Mouse (Mus musculus) midbrain, embryonic 10.5 days (tissue): ENCODE data around the gene Rin1. TPM values are rescaled to one million over a fixed set of nuclear protein-coding genes. Genes with fewer than 3 reads are reported as not detected.
A peak's percentile ranks its signal among the peaks of the same experiment; 100 is the strongest.

ENCODE experiments used
- DNase-seq: peaks from one replicate; pipeline ENCODE4 v3.0.0-alpha.2; 2017; ENCODE audit warnings: low spot score
- H3K27ac ChIP-seq: fragments of 300-500 bp; sonication (generic); replicated peaks from 2 replicates; pipeline ENCODE4 v1.5.1; 2016; ENCODE audit warnings: mild to moderate bottlenecking
- H3K27me3 ChIP-seq: fragments of 300-500 bp; sonication (generic); 2 replicates; pipeline ENCODE4 v1.6.1; 2016; ENCODE audit warnings: low read depth, mild to moderate bottlenecking; ENCODE audit not compliant: poor library complexity, severe bottlenecking
- H3K36me3 ChIP-seq: fragments of 300-500 bp; sonication (generic); 2 replicates; pipeline ENCODE4 v1.6.1; 2016; ENCODE audit warnings: mild to moderate bottlenecking, moderate library complexity
- H3K4me1 ChIP-seq: fragments of 300-500 bp; sonication (generic); 2 replicates; pipeline ENCODE4 v1.6.1; 2016
- H3K4me3 ChIP-seq: fragments of 300-500 bp; sonication (generic); 2 replicates; pipeline ENCODE4 v1.5.1; 2016; ENCODE audit warnings: mild to moderate bottlenecking, moderate library complexity
- H3K9me3 ChIP-seq: fragments of 300-500 bp; sonication (generic); replicated peaks from 2 replicates; pipeline ENCODE4 v1.6.1; 2016; ENCODE audit warnings: mild to moderate bottlenecking
- WGBS: fragments of 180-500 bp; shearing (Covaris S2); methylation state at CpG from one replicate; pipeline ENCODE4 v1.1.7; 2016; 5-methylcytosine and 5-hydroxymethylcytosine counted together
- polyA plus RNA-seq: library from polyadenylated mRNA; unstranded; fragments of >200 nt; fragmentation: Nextera tagmentation; extraction: Ambion mirVana; gene quantifications from 2 replicates; pipeline ENCODE4 v1.2.1, GENCODE M21; 2016

The Rin1 gene
- polyA plus RNA-seq, 1 experiment from 2014 or later, result 2.8 TPM

DNA sequence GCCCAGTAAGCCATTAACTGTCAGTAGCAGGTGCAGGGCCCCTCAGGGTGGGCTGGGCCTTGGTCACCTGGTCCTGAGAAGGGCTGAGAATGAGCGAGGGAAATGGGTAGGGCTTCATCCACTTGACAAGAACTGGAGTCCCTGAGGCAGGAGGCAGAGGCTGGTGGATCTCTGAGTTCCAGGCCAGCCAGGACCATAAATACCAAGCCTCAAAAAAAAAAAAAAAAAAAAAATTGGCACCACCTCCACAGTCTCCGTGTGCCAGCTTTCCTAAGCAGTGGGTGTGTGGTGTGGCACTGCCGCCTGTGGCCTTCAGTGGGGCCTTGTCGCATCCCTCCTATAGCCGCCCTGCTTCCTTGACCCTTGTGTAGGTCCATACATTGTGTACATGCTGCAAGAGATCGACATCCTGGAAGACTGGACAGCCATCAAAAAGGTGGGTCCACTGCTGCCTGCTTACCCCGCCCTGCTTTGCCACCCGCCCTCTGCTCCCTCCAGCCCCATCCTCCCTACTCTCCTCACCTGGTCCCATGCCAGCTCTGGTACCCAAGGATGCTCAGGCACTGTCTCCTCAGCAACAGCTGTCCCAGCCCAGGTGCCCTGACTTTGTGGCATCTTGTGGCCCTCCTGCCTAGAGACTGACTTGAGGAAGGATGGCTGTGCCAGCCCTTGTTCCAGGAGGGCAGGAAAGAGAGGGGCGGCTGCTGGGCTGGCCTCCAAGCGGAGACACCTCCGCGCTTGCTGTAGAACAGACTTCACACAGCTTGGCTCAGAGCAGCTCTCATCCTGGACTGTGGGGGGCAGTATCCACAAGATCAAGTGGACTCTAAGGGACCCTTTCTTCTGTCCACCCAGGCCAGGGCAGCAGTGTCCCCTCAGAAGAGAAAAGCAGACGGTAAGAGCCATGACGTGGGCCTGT is 1.9 kb upstream of the Rin1 start:
- H3K27ac ChIP-seq, result 0 out of 2 replicates have a peak overlapping the region, but pooled peaks have one; percentile 3
- WGBS, result 82% methylated on average over 14 of the region's 14 CpGs
- no peak for DNase-seq
- no peak overlapping the region for H3K4me3 ChIP-seq
- peaks cover 58% of the 10 kb centered on the region for H3K36me3 ChIP-seq
- H3K27me3 ChIP-seq, result peaks cover 35% of the 10 kb centered on the region
- peaks cover 49% of the 10 kb centered on the region for H3K4me1 ChIP-seq
- no peaks in the 10 kb centered on the region for H3K9me3 ChIP-seq

DNA sequence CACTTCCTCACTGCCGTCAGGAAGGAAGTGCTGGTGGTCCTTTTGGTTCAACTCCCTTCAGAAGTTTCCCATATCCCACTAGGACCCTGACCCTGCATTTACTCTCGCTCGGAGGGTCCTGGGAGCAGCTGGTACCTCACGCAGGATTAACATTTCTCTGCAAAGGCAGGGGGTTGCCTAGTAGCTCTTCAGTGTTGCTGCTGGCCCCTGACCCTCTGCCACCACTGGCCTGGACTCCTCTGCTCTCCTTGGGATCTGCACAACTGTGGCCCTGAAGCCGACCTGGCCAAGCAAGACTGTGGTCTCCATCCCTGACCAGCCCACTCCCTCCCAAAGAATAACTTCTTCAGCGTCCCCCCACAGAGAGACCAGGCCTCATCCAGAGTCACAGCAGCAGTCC is 956 bp upstream of the Rin1 start:
- DNase-seq, result no peak
- Histone ChIP-seq H3K36me3 (peaks cover 50% of the 10 kb centered on the region), H3K27ac (no peak overlapping the region; the same call in 1 of the 2 replicates), H3K4me1 (peaks cover 49% of the 10 kb centered on the region), H3K4me3 (0 out of 2 replicates have a peak overlapping the region, but pooled peaks have one; percentile 18), H3K27me3 (peaks cover 43% of the 10 kb centered on the region), H3K9me3 (no peaks in the 10 kb centered on the region)
- WGBS, result 46% methylated on average over 6 of the region's 6 CpGs

DNA sequence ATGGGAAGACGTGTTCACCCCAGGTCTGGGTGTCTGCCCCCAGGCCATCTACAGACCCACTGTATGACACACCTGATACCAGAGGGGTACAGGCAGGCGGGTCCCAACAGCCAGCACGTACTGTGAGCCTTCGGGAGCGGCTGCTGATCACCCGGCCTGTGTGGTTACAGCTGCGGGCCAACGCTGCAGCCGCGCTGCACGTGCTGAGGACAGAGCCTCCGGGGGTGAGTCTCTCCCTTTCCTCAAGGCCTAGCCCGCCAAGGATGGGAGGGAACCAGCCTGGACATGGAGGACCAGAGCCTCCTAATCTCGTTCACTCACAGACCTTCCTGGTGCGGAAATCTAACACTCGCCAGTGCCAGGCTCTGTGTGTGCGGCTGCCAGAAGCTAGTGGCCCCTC is 750 bp downstream of the Rin1 start:
- Histone ChIP-seq H3K27me3 (peaks cover 54% of the 10 kb centered on the region), H3K27ac (peak overlapping the region; percentile 63), H3K4me1 (peaks cover 49% of the 10 kb centered on the region), H3K36me3 (peaks cover 36% of the 10 kb centered on the region), H3K9me3 (no peaks in the 10 kb centered on the region), H3K4me3 (peak overlapping the region; percentile 36)
- DNase-seq, result no peak
- 5% methylated on average over 17 of the region's 17 CpGs for WGBS

DNA sequence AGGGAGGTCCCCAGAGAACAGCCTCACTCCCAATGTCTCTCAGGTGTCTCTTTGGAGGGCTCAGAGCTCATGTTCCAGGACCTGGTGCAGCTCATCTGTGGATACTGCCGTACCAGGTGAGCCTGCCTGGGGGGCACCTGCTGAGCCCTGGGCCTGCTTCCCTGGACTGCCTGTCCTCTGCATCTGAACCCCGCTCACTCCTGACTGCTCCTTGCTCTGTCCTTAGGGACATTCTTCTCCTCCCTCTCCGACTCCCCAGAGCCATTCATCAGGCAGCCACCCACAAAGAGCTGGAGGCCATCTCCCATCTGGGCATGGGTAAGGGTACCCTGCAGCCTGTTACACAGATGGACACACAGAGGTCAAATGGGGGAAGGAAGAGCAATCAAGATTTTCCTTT is 1.2 kb downstream of the Rin1 start:
- Histone ChIP-seq H3K36me3 (peaks cover 32% of the 10 kb centered on the region), H3K9me3 (no peaks in the 10 kb centered on the region), H3K27me3 (peaks cover 57% of the 10 kb centered on the region), H3K4me3 (peak overlapping the region; percentile 36), H3K27ac (peak overlapping the region; percentile 63), H3K4me1 (peaks cover 54% of the 10 kb centered on the region)
- 41% methylated on average over 3 of the region's 3 CpGs for WGBS
- no peak for DNase-seq

DNA sequence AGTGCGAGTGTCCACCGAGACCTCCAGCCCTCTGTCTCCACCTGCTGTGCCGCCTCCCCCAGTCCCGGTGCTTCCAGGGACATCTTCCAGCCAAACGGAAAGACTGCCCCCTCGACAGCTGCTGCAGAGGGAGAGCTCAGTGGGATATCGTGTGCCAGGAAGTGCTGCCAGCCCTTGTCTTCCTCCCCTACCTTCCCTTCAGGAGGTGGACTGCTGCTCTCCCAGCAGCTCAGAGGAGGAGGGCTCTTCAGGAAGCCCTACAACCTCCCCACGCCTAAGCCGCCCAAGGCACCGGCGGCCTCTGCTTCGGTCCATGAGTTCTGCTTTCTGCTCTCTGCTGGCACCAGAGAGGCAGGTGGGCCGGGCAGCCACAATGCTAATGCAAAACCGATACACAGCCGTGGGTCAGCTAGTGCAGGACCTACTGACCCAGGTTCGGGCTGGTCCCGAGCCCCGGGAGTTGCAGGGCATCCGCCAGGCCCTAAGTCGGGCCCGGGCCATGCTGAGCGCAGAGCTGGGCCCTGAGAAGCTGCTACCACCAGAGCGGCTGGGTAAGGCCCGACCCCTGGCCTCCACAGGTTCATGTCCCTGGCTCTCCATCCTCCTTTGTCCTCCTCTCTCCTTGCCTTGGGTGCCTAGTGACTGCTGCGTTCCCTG is 2.0 kb downstream of the Rin1 start:
- H3K4me1 ChIP-seq, result peaks cover 54% of the 10 kb centered on the region
- no peak for DNase-seq
- peaks cover 24% of the 10 kb centered on the region for H3K36me3 ChIP-seq
- H3K4me3 ChIP-seq, result peak overlapping the region; percentile 19
- 23% methylated on average over 25 of the region's 25 CpGs for WGBS
- H3K9me3 ChIP-seq, result no peaks in the 10 kb centered on the region
- 0 out of 2 replicates have a peak overlapping the region, but pooled peaks have one; percentile 7 for H3K27ac ChIP-seq
- H3K27me3 ChIP-seq, result peaks cover 64% of the 10 kb centered on the region

DNA sequence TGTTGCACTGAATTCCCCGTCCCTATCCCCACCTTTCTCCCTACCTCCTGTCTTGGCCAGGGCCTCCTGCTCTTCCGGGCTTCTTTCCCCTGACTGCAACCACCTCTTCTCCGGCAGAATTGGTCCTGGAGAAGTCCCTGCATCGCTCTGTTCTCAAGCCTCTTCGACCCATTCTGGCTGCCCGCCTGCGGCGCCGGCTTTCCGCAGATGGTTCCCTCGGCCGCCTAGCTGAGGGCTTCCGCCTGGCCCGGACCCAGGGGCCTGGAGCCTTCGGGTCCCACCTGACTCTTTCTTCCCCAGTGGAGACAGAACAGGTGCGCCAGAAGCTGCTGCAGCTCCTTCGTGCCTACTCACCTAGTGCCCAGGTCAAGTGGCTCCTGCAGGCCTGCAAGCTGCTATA is 2.6 kb downstream of the Rin1 start:
- WGBS, result 63% methylated on average over 17 of the region's 17 CpGs
- H3K4me3 ChIP-seq, result peak overlapping the region; percentile 19; the same call in 1 of the 2 replicates
- no peak overlapping the region for H3K27ac ChIP-seq
- peaks cover 18% of the 10 kb centered on the region for H3K36me3 ChIP-seq
- peaks cover 70% of the 10 kb centered on the region for H3K27me3 ChIP-seq
- DNase-seq, result no peak
- H3K9me3 ChIP-seq, result no peaks in the 10 kb centered on the region
- peaks cover 55% of the 10 kb centered on the region for H3K4me1 ChIP-seq

DNA sequence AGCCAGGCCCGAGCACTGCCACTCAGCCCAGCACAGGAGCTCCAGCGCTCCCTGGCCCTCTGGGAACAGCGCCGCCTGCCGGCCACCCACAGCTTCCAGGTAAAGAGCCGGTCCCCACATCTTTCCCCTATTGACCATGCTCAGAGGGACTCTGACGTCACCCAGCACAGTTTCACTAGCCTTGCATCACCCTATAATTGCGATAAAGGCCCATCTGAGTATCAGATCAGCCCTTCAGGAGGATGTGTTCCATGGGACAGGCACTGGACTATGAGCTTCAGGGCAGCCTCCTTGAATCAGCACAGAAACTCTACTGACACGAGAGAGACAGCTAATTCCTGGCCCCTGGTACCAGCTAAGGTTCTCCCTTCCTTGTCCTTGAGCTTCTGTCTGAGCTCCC is 3.6 kb downstream of the Rin1 start:
- peaks cover 8% of the 10 kb centered on the region for H3K36me3 ChIP-seq
- H3K9me3 ChIP-seq, result no peaks in the 10 kb centered on the region
- H3K4me3 ChIP-seq, result no peak overlapping the region
- H3K4me1 ChIP-seq, result peaks cover 57% of the 10 kb centered on the region
- DNase-seq, result peak; percentile 78
- no peak overlapping the region for H3K27ac ChIP-seq
- 17% methylated on average over 9 of the region's 9 CpGs for WGBS
- H3K27me3 ChIP-seq, result peaks cover 77% of the 10 kb centered on the region

DNA sequence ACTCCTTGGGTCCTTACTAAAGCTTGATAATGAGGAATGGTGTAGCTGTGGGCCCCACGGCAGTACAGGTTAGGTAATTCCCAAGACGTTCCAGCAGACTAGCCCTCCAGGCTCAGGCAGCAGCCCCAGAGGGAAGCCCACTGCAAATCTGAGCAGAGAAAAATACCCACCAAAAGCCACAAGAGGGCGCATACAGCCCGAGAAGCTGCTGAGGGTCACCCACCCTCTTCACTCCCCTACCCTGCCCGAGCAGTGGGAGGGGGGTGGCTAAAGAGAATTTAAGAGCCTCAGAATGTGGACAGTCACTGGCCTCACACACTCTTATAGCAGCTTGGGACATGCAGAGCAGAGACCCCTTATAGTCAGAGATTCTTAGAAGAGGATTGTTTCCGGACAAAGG is 6.0 kb downstream of the Rin1 start:
- H3K4me1 ChIP-seq, result peaks cover 57% of the 10 kb centered on the region
- peaks cover 64% of the 10 kb centered on the region for H3K27me3 ChIP-seq
- H3K36me3 ChIP-seq, result no peaks in the 10 kb centered on the region
- no peaks in the 10 kb centered on the region for H3K9me3 ChIP-seq
- H3K27ac ChIP-seq, result no peak overlapping the region; the same call in 1 of the 2 replicates
- H3K4me3 ChIP-seq, result 0 out of 2 replicates have a peak overlapping the region, but pooled peaks have one; percentile 14
- DNase-seq, result peak; percentile 67
- 13% methylated on average over 6 of the region's 6 CpGs for WGBS

DNA sequence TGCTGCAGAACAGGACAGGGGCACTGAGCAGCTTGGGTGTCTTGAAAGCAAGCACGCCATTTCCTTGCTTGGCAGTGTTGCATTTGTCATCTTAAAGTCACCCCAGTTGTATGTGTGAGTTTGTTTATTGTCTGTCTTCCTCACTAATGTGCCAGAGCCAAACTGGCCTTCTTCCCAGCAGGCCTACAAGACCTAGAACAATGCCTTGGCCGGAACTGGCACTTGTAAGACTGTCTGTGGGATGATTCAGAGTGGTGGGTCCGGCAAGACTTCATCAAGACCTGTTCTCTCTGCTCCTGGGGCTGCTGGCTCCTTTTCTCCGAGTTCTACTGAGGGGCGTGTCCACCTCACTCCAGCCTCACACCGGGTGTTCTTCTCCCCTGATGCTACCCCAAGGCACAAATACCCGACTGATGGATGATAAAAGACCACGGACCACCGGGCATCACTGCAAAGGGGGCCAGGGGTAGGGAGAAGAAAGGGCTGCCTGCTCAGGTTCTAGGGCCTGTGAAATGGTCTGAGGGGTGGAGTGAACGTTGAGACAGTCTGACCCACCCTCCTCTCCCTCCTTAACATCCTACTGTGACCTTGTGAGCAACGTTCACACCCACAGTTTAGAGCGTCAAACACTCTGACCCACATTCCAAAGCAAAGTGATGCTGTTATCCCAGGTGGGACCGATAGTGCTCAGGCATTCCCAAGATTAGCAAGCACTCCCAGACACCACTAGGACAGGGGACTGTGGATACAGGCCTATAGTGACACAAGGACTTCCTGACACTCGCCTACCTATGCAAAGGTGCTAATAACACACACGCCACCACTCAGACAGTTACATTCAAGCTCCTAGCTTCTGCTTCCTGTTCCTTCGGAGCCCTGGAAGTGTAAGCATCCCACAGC is 7.8 kb downstream of the Rin1 start:
- Histone ChIP-seq H3K36me3 (no peaks in the 10 kb centered on the region), H3K4me1 (peaks cover 42% of the 10 kb centered on the region), H3K4me3 (no peak overlapping the region), H3K9me3 (no peaks in the 10 kb centered on the region), H3K27me3 (peaks cover 45% of the 10 kb centered on the region), H3K27ac (peak overlapping the region; percentile 46)
- DNase-seq, result no peak
- 32% methylated on average over 16 of the region's 16 CpGs for whole genome bisulfite sequencing

DNA sequence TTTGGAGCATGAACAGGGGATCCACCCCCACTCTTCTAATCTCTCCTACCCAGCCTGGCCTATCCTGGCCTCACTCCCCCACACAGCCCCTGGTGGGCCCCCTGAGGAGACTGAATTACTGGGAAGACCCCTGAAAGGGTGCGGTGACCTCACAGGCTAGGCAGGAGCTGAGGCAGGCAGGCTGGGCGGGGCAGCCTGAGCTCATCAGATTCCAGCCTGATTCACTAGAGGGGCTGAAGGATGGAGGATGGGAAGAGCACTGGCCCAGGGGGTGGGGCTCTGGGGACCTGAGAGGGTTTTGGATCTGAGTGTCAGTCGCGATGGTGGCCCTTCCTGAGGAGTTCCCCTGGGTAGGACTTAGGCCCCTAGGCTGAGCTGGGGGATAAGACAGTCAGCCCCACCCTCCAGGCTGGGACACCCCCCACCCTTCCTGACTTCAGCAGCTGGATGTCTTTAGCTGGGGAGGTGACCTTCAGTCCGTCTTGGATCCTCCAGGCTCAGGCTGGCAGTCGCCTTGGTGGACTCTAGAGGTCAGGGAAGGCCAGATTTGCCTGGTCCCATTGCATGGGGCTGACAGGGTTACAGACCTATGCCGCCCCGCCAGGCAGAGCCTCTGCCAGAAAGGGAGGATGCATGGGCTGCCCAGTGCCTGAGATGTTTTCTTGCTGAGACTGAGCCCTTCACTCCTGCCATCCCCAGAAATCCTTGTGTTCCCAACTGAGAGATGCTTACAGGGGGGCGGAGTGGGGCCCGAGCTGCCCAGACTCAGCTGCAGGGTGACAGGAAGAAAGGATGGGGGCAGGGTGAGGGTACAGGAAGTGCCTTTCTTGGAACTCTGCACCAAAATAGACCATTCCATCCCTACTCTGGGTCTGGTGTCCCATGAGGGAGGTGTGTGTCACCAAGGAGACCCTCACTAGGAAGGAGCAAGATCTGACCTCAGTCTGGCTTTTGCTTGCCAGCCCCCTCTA is 8.8 kb downstream of the Rin1 start:
- 12% methylated on average over 10 of the region's 10 CpGs for WGBS
- H3K4me1 ChIP-seq, result peaks cover 42% of the 10 kb centered on the region
- no peaks in the 10 kb centered on the region for H3K36me3 ChIP-seq
- H3K27me3 ChIP-seq, result peaks cover 36% of the 10 kb centered on the region
- no peaks in the 10 kb centered on the region for H3K9me3 ChIP-seq
- peak overlapping the region; percentile 46 for H3K27ac ChIP-seq
- H3K4me3 ChIP-seq, result peak overlapping the region; percentile 15; the same call in 1 of the 2 replicates
- DNase-seq, result no peak
